Mouse (Mus musculus) small intestine, adult 2 months (tissue): Measurements from ENCODE around the gene Urb1.

ENCODE experiments used
- CTCF ChIP-seq: fragments of 200-500 bp; IDR thresholded peaks from 2 replicates; pipeline ENCODE4 v1.5.1; 2012; ENCODE audit warnings: low read depth, mild to moderate bottlenecking, control low read depth, inconsistent platforms, low read length, moderate library complexity, mixed read lengths; ENCODE audit not compliant: insufficient replicate concordance, insufficient read length; ENCODE audit errors: extremely low read depth
- POLR2A ChIP-seq: fragments of 200-500 bp; IDR thresholded peaks from 2 replicates; pipeline ENCODE4 v1.6.1; 2012; ENCODE audit warnings: low read depth, mild to moderate bottlenecking, control low read depth, inconsistent platforms, low read length, moderate library complexity

- TF ChIP-seq CTCF (no peak), POLR2A (no peak)
Observed at GRCm38 (mm10) chr16:90801251-90801650, 9.0 kb downstream of the Urb1 start.
